Mouse (Mus musculus): ENCODE measurements around the gene Vcan.
"Not testable (repeated sequence)": the region's sequence is repeated elsewhere in the genome, so short reads cannot be mapped to it uniquely, and the experiment has no call there.

Gene Vcan

GRCm38 (mm10) chr13:89741766-89742685, at the start of gene Vcan:
Gene Vcan (minus strand): TSS chr13:89742509.
- DNase-seq (ENCODE audit: low spot score) = no peak

GRCm38 (mm10) chr13:89791475-89791874, 49.2 kb upstream of the Vcan start:
- no peak for DNase-seq (ENCODE audit: low spot score)

- DNase-seq (ENCODE audit: low spot score) = no peak
Measured at GRCm38 (mm10) chr13:89782886-89783285, 40.6 kb upstream of the Vcan start.

DNA sequence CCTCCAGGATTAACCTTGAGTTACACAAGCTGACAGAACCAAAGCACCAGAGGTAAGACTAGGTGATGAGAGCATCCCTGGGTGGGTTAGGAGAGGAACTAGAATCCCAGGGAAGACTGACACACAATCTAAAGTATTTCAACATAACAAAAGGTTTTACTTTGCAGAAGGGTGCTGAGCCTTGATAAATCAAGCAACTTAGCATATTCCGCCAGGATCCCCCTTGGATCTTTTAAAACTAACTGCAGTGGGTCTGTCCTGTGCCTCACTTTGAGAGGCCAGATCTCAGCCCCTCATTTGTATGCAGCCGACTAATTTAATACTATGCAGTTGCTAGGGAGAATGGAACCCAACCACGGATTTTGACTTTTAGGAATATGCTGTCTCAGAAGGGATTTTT, 38.0 kb upstream of the Vcan start:
- no peak for DNase-seq (ENCODE audit: low spot score)

DNA sequence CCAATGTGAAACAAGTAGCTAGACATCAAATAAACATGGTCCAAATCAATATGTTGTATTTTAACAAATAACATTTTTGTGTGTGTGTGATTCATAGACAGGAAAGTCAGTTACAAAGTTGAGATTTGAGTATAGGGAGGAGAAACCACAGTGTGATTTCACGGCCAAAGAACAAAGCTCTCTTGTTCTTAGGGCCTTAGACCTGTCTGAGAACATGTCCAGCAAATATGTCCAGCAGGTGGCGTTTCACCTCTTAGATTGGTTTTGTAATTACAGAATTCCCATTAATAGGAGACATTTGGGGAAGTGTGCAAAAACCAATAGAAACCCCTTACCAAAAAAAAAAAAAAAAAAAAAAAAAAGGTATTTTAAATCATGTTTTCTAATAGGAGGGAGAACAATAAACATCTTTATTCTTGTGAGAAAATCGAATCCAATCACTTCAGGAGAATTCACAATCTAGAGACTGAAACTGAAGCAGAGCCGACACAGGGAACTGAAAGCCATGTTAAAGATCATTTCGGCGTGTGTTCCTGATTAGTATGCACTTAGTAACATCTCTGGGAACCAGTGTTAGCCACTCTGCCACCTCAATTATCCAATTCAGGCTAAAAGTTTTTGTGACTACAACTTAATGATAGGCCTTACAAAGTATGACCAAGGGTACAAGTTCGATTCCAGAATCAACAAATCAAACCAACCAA, 37.1 kb upstream of the Vcan start:
- no peak for DNase-seq (ENCODE audit: low spot score)

DNA sequence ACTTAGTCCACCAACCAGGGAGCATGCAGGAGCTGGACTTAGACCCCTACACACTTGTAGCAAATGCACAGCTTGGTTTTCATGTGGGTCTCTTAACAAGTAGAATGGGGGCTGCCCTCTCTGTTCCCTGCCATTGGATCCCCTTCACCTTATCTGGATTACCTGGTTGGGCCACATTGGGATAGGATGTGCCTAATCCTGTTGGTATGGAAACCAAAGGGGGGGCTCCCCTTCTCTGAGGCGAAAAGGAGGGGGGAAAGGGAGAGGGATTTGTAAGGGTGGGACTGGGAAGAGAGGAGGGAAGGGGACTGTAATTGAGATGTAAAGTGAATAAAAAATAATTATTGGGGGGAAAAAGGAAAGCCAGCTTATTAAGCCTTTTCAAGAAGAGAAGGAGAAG, 35.5 kb upstream of the Vcan start:
- DNase-seq (ENCODE audit: low spot score) = no peak

DNA sequence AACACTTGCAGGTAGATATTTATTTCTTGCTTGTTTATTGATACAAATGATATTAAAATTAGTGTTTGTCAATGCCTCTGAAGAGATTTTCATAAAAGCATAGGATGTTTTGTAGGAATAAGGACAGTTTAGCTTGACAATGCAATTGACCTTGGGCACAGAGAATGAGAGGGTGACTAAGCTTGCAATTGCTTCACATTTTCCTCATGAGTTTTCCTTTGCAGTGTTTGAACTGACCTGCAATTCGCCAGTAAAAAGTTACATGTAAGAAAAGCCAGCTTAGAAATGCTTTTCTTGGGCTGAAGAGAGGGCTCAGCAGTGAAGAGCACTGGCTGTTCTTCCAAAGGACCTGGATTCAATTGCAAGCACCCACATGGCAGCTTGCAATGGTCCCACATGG, 34.8 kb upstream of the Vcan start:
- DNase-seq (ENCODE audit: low spot score) = no peak

DNA sequence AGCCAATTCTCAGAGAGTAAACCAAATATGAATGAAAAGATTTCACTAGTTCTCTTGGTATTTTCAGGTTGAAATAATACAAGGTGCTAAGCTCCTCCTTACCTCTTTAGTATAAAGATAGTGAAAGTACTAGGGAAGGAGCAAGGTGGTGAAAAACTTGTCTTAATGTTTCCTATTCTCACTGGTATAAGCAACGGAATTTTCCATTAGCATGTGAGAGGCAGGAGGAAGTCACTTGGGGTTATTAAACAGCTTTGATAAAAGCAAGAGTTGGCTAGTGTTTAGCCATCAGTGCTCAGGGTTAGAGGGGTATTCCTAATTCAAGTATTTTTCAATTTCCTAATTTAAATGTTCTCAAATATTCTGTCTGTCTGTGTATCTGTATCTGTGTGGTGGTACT, 24.2 kb upstream of the Vcan start:
- DNase-seq (ENCODE audit: low spot score) = no peak

GRCm38 (mm10) chr13:89765966-89766365, 23.7 kb upstream of the Vcan start:
- no peak for DNase-seq (ENCODE audit: low spot score)

- DNase-seq (ENCODE audit: low spot score) = no peak
Measured at GRCm38 (mm10) chr13:89762339-89762738, 20.0 kb upstream of the Vcan start.

- DNase-seq (ENCODE audit: low spot score) = no peak
Measured at GRCm38 (mm10) chr13:89756347-89756746, 14.0 kb upstream of the Vcan start.

DNA sequence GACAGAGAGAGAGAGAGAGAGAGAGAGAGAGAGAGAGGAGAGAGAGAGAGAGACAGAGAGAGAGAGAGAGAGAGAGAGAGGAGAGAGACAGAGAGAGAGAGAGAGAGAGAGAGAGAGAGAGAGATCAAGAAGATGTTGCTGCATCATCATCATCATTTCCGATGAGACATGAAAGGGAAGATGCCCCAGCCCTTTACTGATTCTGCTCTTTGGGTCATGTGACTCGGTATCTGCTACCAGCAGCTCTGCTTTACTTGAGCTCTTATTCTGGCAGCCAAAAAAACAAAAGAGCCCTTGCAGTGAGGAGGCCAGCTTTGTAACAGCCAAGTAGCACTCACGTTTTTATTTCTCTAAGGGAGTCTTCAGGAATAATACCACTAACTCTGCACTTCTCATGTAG, 8.3 kb upstream of the Vcan start:
- DNase-seq (ENCODE audit: low spot score) = not testable (repeated sequence)

GRCm38 (mm10) chr13:89743201-89743600, 892 bp upstream of the Vcan start:
- no peak for DNase-seq (ENCODE audit: low spot score)

DNA sequence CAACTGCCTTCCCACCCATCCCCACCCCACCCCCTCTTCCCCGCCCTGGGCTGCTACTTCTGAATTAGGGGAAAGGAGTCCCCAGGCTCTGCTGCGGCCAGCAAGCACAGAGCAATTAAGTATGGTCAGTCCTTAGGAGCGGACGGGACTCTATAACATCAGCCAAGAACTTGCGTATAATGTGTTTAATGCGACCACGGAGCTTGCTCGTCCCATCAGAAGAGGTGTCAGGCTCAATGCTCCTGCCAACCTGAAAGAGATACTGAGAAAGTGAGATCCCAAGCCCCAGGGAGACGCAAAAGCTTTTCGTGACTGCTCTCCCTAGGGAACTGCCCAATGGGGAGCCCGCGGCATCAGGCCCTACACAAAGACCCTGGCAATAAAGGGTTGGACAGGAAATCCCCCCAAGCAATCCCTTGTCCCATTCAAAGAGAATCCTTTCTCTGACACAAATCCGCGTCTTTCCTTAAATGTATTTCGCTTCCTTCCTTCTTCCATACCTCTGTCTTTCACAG, 434 bp upstream of the Vcan start:
- DNase-seq (ENCODE audit: low spot score) = no peak

DNA sequence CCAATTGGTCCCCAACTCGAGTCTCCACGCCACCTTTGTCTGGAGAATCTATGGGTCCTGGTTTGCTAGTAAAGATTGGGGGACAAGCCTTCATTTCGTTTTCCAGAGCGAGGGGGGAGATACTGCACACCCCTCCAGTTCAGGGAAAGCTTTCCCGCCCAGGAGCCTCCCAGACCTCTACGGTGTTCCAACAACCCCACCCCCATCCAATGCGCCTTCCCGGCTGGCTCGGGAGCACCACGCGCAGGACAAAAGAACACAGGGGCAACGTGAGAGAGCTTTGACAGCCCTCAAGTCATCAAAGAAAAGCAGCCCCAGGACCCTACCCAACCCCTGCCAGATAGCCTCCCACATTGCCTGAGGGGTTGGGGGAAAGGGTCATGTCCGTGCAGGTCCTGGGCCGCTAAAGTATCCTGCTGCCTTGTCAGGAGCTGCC, 1.2 kb downstream of the Vcan start:
- no peak for DNase-seq (ENCODE audit: low spot score)

DNA sequence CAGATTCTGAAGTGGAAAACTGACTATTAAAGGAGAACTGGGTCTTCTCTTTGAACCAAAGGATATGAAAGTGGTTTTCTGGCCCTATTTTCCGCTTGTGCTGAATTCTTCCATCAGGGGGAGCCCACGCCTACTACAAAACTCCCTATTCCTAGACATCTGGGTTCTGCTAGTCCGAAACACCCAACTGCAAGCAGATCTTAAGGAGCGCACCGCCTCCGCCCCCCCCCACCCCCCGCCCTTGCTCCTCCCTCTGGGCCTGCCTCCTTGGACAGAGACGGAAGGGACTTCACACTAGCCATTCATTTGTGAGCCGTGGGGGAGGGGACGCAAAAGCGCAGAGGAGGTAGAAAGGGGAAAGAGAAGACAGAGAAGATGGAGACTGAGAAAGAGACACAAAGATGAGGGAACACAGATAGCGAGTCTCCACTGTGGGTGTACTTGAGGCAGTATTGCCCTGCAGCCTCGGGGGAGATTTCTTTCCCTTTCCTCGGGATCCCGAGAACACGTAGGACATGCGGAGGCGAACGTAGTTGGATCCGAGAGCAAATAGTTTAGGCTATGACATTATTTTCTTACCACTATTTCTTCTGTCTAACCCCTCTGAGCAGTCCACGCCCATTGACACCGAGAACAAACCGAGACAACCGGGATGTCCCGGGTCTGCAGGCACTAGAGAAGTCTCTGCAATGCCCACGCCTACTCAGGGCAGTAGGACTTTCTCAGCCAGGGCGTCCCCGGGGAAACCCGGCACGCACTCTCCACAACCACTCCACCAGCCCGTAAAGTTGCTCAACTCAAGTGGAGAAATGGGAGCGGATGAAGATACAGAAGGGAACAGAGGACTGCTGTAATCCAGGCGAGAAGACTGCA, 1.8 kb downstream of the Vcan start:
- DNase-seq (ENCODE audit: low spot score) = no peak

- DNase-seq (ENCODE audit: low spot score) = no peak
Measured at GRCm38 (mm10) chr13:89739696-89740242, 2.5 kb downstream of the Vcan start.

DNA sequence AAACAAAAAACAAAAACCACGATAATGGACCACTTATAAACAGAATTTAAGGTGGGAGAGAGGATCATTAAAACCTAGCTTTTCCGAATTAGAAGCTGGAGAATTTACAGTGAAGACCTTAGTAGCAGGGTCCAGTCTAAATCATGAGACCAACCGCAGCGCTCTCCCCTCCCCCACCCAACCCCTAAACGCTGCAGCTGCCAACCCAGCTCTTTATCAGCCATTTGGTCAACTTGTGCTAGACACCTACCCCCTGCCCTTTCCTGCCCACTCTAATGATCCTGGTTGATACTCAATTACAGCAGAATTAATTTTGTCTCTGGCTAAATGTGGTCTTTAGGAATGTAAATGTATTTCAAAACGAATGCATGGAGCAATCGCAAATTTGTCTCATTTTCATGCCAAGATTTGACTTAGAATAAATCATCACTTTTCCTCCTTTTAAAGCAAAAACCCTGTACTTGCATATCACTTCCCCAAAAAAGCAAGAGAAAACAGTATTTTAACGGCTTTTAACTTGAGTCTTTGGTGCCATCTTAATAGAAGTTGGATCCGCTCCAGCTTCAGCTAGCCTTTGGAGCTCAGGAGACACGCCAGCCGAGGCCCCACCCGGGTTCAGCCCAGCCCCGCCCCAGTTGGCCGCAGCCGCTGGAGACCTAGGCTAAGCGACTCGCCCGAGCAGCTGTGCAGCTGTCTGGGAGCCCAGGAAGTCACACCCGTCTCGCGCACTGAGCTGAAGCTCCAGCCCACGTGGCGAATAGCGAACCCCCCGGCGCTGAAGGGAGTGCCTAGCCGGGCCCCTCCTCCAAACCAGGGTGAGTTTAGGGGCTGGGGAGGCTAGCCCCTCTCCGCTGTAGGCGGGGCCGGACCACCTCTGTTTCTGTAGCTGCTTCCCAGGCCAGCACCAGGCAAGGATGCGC, 3.3 kb downstream of the Vcan start:
- peak; percentile 7 for DNase-seq (ENCODE audit: low spot score)

- DNase-seq (ENCODE audit: low spot score) = no peak
Measured at GRCm38 (mm10) chr13:89738275-89738674, 4.0 kb downstream of the Vcan start.

DNA sequence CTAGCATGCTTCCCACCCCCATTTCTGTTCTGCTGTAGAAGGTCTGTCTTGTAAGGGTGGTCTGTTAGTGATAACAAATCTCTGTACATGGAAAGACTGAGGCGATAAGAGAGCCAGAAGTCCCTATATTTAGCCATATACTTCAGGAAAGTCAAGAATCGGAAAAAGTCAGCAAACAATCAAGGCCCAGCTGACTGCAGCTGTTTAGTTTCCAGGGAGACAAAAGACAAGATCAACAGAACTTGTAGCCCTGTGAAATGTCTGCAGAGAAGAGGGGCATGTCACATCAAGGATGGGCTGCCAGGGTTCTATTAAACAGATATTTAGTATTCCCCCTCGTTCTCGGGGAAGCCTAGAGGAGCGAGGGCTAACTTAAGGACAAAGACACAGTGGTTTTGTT, 7.2 kb downstream of the Vcan start:
- DNase-seq (ENCODE audit: low spot score) = no peak

DNA sequence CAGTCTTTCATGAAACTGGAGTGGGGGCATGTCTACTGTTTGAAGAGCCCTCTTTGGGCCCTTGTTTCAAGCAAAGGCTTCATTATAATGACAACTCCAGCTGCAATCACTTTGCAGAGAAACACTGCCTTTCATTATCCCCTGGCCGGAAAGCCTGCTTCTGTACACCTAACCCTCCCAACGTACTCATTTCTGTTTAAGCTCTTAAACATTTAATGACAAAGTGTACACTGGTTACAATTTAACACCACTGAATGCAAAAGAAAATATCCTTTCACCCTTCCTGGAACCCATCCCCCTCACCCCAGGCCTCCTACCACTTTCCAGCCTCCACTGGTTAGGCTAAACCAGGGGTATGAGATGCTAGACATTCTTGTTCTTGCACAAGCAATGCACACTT, 15.8 kb downstream of the Vcan start:
- DNase-seq (ENCODE audit: low spot score) = no peak
